Mouse (Mus musculus): ENCODE results near the gene Dnah8.
"Not testable (repeated sequence)": the region's sequence is repeated elsewhere in the genome, so short reads cannot be mapped to it uniquely, and the experiment has no call there.

Gene Dnah8

GRCm38 (mm10) chr17:30609305-30609979, 14.7 kb upstream of the Dnah8 start:
- no peak for DNase-seq (ENCODE audit: low spot score)

GRCm38 (mm10) chr17:30609980-30610307, 14.2 kb upstream of the Dnah8 start:
- DNase-seq (ENCODE audit: low spot score) = no peak

GRCm38 (mm10) chr17:30610739-30611138, 13.4 kb upstream of the Dnah8 start:
- no peak for DNase-seq (ENCODE audit: low spot score)

- DNase-seq (ENCODE audit: low spot score) = no peak
Observed at GRCm38 (mm10) chr17:30611221-30612074, 12.7 kb upstream of the Dnah8 start.

- peak; percentile 99 for DNase-seq (ENCODE audit: low spot score)
Observed at GRCm38 (mm10) chr17:30612075-30612859, 11.9 kb upstream of the Dnah8 start.

GRCm38 (mm10) chr17:30613350-30613749, 10.8 kb upstream of the Dnah8 start:
- DNase-seq (ENCODE audit: low spot score) = no peak

- no peak for DNase-seq (ENCODE audit: low spot score)
Observed at GRCm38 (mm10) chr17:30616203-30616602, 8.0 kb upstream of the Dnah8 start.

- DNase-seq (ENCODE audit: low spot score) = no peak
Observed at GRCm38 (mm10) chr17:30618136-30618891, 5.8 kb upstream of the Dnah8 start.

- DNase-seq (ENCODE audit: low spot score) = no peak
Observed at GRCm38 (mm10) chr17:30619153-30619552, 5.0 kb upstream of the Dnah8 start.

GRCm38 (mm10) chr17:30620548-30620947, 3.6 kb upstream of the Dnah8 start:
- DNase-seq (ENCODE audit: low spot score) = no peak

GRCm38 (mm10) chr17:30621450-30621849, 2.7 kb upstream of the Dnah8 start:
- no peak for DNase-seq (ENCODE audit: low spot score)

- no peak for DNase-seq (ENCODE audit: low spot score)
Observed at GRCm38 (mm10) chr17:30623200-30623599, 954 bp upstream of the Dnah8 start.

- not testable (repeated sequence) for DNase-seq (ENCODE audit: low spot score)
Observed at GRCm38 (mm10) chr17:30626719-30627118, 2.6 kb downstream of the Dnah8 start, which contains the start of gene Glo1. TSS of gene Glo1 (minus strand) at chr17:30626871.

GRCm38 (mm10) chr17:30635367-30635766, 11.2 kb downstream of the Dnah8 start:
- peak; percentile 87 for DNase-seq (ENCODE audit: low spot score)

- no peak for DNase-seq (ENCODE audit: low spot score)
Observed at GRCm38 (mm10) chr17:30637714-30638113, 13.6 kb downstream of the Dnah8 start.

- DNase-seq (ENCODE audit: low spot score) = no peak
Observed at GRCm38 (mm10) chr17:30638996-30639395, 14.8 kb downstream of the Dnah8 start.

- DNase-seq (ENCODE audit: low spot score) = no peak
Observed at GRCm38 (mm10) chr17:30640896-30641295, 16.7 kb downstream of the Dnah8 start.

GRCm38 (mm10) chr17:30648770-30649169, 24.6 kb downstream of the Dnah8 start:
- DNase-seq (ENCODE audit: low spot score) = peak; percentile 56

- peak; percentile 51 for DNase-seq (ENCODE audit: low spot score)
Observed at GRCm38 (mm10) chr17:30653010-30653409, 28.9 kb downstream of the Dnah8 start.

GRCm38 (mm10) chr17:30657530-30658151, 33.5 kb downstream of the Dnah8 start:
- no peak for DNase-seq (ENCODE audit: low spot score)

- DNase-seq (ENCODE audit: low spot score) = peak; percentile 87
Observed at GRCm38 (mm10) chr17:30658152-30658544, 34.0 kb downstream of the Dnah8 start.

Measured in testis, postnatal 14 days (tissue).